Mouse (Mus musculus): ENCODE measurements around the gene Timm13. TPM values are rescaled to one million over a fixed set of nuclear protein-coding genes. Genes with fewer than 3 reads are reported as not detected.
A peak's percentile ranks its signal among the peaks of the same experiment; 100 is the strongest.

Gene Timm13
- polyA plus RNA-seq, 1 experiment: 76.6 TPM

GRCm38 (mm10) chr10:80911891-80912290, 11.1 kb upstream of the Timm13 start:
- Histone ChIP-seq H3K27ac (ENCODE audit: insufficient read depth, low read depth, low read length) (no peak overlapping the region), H3K4me3 (ENCODE audit: insufficient read depth, low read length) (no peak overlapping the region), H3K4me1 (ENCODE audit: control insufficient read depth, insufficient read depth, low read length) (no peaks in the 10 kb centered on the region)
- TF ChIP-seq POLR2A (IDR thresholded peaks at IDR 0.05; ENCODE audit: borderline replicate concordance, low read depth, low read length) (no peak), CTCF (IDR thresholded peaks at IDR 0.05; ENCODE audit: low read depth, low read length) (no peak)

GRCm38 (mm10) chr10:80911354-80911753, 10.6 kb upstream of the Timm13 start:
- no peaks in the 10 kb centered on the region for H3K4me1 ChIP-seq (ENCODE audit: control insufficient read depth, insufficient read depth, low read length)
- TF ChIP-seq POLR2A (IDR thresholded peaks at IDR 0.05; ENCODE audit: borderline replicate concordance, low read depth, low read length) (no peak), CTCF (IDR thresholded peaks at IDR 0.05; ENCODE audit: low read depth, low read length) (no peak)
- no peak overlapping the region for H3K4me3 ChIP-seq (ENCODE audit: insufficient read depth, low read length)
- no peak overlapping the region for H3K27ac ChIP-seq (ENCODE audit: insufficient read depth, low read depth, low read length)

GRCm38 (mm10) chr10:80909375-80910162, 8.8 kb upstream of the Timm13 start:
- Histone ChIP-seq H3K4me3 (ENCODE audit: insufficient read depth, low read length) (no peak overlapping the region), H3K27ac (ENCODE audit: insufficient read depth, low read depth, low read length) (no peak overlapping the region), H3K4me1 (ENCODE audit: control insufficient read depth, insufficient read depth, low read length) (no peaks in the 10 kb centered on the region)
- TF ChIP-seq POLR2A (IDR thresholded peaks at IDR 0.05; ENCODE audit: borderline replicate concordance, low read depth, low read length) (no peak), CTCF (IDR thresholded peaks at IDR 0.05; ENCODE audit: low read depth, low read length) (no peak)

- Histone ChIP-seq H3K4me1 (ENCODE audit: control insufficient read depth, insufficient read depth, low read length) (peaks cover 5% of the 10 kb centered on the region; the same call in 1 of the 2 replicates), H3K27ac (ENCODE audit: insufficient read depth, low read depth, low read length) (no peak overlapping the region), H3K4me3 (ENCODE audit: insufficient read depth, low read length) (no peak overlapping the region)
- TF ChIP-seq POLR2A (IDR thresholded peaks at IDR 0.05; ENCODE audit: borderline replicate concordance, low read depth, low read length) (no peak), CTCF (IDR thresholded peaks at IDR 0.05; ENCODE audit: low read depth, low read length) (no peak)
Measured at GRCm38 (mm10) chr10:80904709-80905108, 3.9 kb upstream of the Timm13 start.

GRCm38 (mm10) chr10:80904004-80904693, 3.4 kb upstream of the Timm13 start:
- Histone ChIP-seq H3K4me3 (ENCODE audit: insufficient read depth, low read length) (no peak overlapping the region), H3K27ac (ENCODE audit: insufficient read depth, low read depth, low read length) (no peak overlapping the region), H3K4me1 (ENCODE audit: control insufficient read depth, insufficient read depth, low read length) (peaks cover 5% of the 10 kb centered on the region)
- no peak for TF ChIP-seq CTCF (IDR thresholded peaks at IDR 0.05; ENCODE audit: low read depth, low read length)
- no peak for TF ChIP-seq POLR2A (IDR thresholded peaks at IDR 0.05; ENCODE audit: borderline replicate concordance, low read depth, low read length)

GRCm38 (mm10) chr10:80903282-80903681, 2.5 kb upstream of the Timm13 start:
- no peak for TF ChIP-seq CTCF (IDR thresholded peaks at IDR 0.05; ENCODE audit: low read depth, low read length)
- no peak for TF ChIP-seq POLR2A (IDR thresholded peaks at IDR 0.05; ENCODE audit: borderline replicate concordance, low read depth, low read length)
- H3K4me3 ChIP-seq (ENCODE audit: insufficient read depth, low read length): no peak overlapping the region
- H3K4me1 ChIP-seq (ENCODE audit: control insufficient read depth, insufficient read depth, low read length): peaks cover 8% of the 10 kb centered on the region
- no peak overlapping the region for H3K27ac ChIP-seq (ENCODE audit: insufficient read depth, low read depth, low read length)

- TF ChIP-seq CTCF (IDR thresholded peaks at IDR 0.05; ENCODE audit: low read depth, low read length) (no peak), POLR2A (IDR thresholded peaks at IDR 0.05; ENCODE audit: borderline replicate concordance, low read depth, low read length) (no peak)
- Histone ChIP-seq H3K4me3 (ENCODE audit: insufficient read depth, low read length) (no peak overlapping the region), H3K27ac (ENCODE audit: insufficient read depth, low read depth, low read length) (no peak overlapping the region), H3K4me1 (ENCODE audit: control insufficient read depth, insufficient read depth, low read length) (peaks cover 8% of the 10 kb centered on the region)
Measured at GRCm38 (mm10) chr10:80902273-80902940, 1.6 kb upstream of the Timm13 start.

GRCm38 (mm10) chr10:80901409-80902272, 872 bp upstream of the Timm13 start:
- TF ChIP-seq CTCF (IDR thresholded peaks at IDR 0.05; ENCODE audit: low read depth, low read length) (no peak), POLR2A (IDR thresholded peaks at IDR 0.05; ENCODE audit: borderline replicate concordance, low read depth, low read length) (no peak)
- H3K4me3 ChIP-seq (ENCODE audit: insufficient read depth, low read length): no peak overlapping the region; the same call in 1 of the 2 replicates
- H3K27ac ChIP-seq (ENCODE audit: insufficient read depth, low read depth, low read length): peak overlapping the region; percentile 17
- peaks cover 8% of the 10 kb centered on the region for H3K4me1 ChIP-seq (ENCODE audit: control insufficient read depth, insufficient read depth, low read length)
